23 mouse cellular contexts compared by ENCODE assay signal in the genomic region with DNA sequence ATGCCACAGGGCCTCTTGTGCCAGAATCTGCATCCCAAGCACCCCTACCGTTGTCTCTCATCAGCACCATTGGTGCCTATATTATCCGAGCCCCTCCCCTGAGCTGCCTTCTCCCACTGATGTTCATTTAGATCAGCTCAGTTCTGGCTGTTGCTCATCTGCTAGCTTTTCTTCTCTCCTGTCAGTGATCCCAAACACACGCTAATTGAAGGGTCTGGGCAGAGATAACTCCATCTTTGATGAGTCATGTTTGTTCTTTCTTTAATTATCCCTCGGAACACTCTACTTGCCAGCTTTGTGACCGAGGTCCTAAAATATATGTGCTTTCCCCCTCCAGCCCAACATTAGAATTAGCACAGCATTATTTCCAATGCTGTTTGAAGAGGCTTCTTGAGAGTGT. TPM values are rescaled to one million over a fixed set of nuclear protein-coding genes. Genes with fewer than 3 reads are reported as not detected.
"Had no signal": no experiment of that assay in that cellular context is flagged by ENCODE, and none has a peak within 500 bp of the region (broad histone marks: within the 10 kb centered on the region; RNA-seq: fewer than 3 reads in every experiment).

No protein-coding gene starts in this region.

- DNase-seq: kidney, adult 11 months; kidney, adult 8-10 months; kidney, postnatal 10 days; kidney, postnatal 36 days; layer of hippocampus, postnatal 36 days; left cerebral cortex, postnatal 4 days; lung, adult 18-20 months; lung, postnatal 10 days; thymus, postnatal 25 days had no signal

- H3K36me3 ChIP-seq: intestine, embryonic 15.5 days; kidney, embryonic 15.5 days; limb, embryonic 12.5 days; limb, embryonic 15.5 days; lung, embryonic 15.5 days; midbrain, embryonic 13.5 days; neural tube, embryonic 13.5 days; stomach, embryonic 15.5 days had no signal

- H3K9me3 ChIP-seq: intestine, embryonic 15.5 days; kidney, embryonic 15.5 days; limb, embryonic 12.5 days; limb, embryonic 15.5 days; lung, embryonic 15.5 days; midbrain, embryonic 13.5 days; neural tube, embryonic 13.5 days; stomach, embryonic 15.5 days had no signal

- H3K4me3 ChIP-seq: intestine, embryonic 15.5 days; kidney, embryonic 15.5 days; left cerebral cortex, adult 2 months; limb, embryonic 12.5 days; limb, embryonic 15.5 days; lung, embryonic 15.5 days; midbrain, embryonic 13.5 days; myocyte; neural tube, embryonic 13.5 days; stomach, embryonic 15.5 days had no signal

- H3K4me2 ChIP-seq: intestine, embryonic 15.5 days; kidney, embryonic 15.5 days; limb, embryonic 12.5 days; limb, embryonic 15.5 days; lung, embryonic 15.5 days; midbrain, embryonic 13.5 days; neural tube, embryonic 13.5 days; stomach, embryonic 15.5 days had no signal

- H3K9ac ChIP-seq: intestine, embryonic 15.5 days; kidney, embryonic 15.5 days; limb, embryonic 12.5 days; limb, embryonic 15.5 days; liver, embryonic 14.5 days; lung, embryonic 15.5 days; midbrain, embryonic 13.5 days; neural tube, embryonic 13.5 days; stomach, embryonic 15.5 days had no signal

- ATAC-seq: intestine, embryonic 15.5 days; midbrain, embryonic 13.5 days; midbrain, embryonic 16.5 days had no signal

- H3K27ac ChIP-seq: intestine, embryonic 15.5 days; kidney, embryonic 15.5 days; limb, embryonic 12.5 days; limb, embryonic 15.5 days; liver, embryonic 14.5 days; lung, embryonic 15.5 days; midbrain, embryonic 13.5 days; neural tube, embryonic 13.5 days; stomach, embryonic 15.5 days had no signal

RNA-seq across cellular contexts. Expression of a gene that starts 4.8 kb away (rescaled TPM):
- polyA plus RNA-seq: myocyte had no signal

RNA-seq across cellular contexts. Expression of a gene that starts 30.4 kb away (rescaled TPM):
- total RNA-seq: layer of hippocampus, postnatal 10 days; left cerebral cortex, postnatal 14 days; left cerebral cortex, postnatal 4 days had no signal
